Mouse (Mus musculus) limb, embryonic 14.5 days (tissue): Measurements from ENCODE around the gene Ccdc50. TPM values are rescaled to one million over a fixed set of nuclear protein-coding genes. Genes with fewer than 3 reads are reported as not detected.

Source experiments
- ATAC-seq: fragments of 200-750 bp; cut with Nextera tagmentation; 2 replicates; pipeline ENCODE4 v1.8.0; 2017; ENCODE audit warnings: low read depth, moderate number of reproducible peaks, moderate TSS enrichment; ENCODE audit not compliant: low FRiP score
- DNase-seq: peaks from one replicate; pipeline ENCODE4 v3.0.0-alpha.2; 2015; ENCODE audit warnings: low spot score
- H3K27ac ChIP-seq: fragments of 300-500 bp; sonication (generic); replicated peaks from 2 replicates; pipeline ENCODE4 v1.5.1; 2014; ENCODE audit warnings: low read depth, mild to moderate bottlenecking, low read length, moderate library complexity, mixed read lengths
- H3K27me3 ChIP-seq: fragments of 300-500 bp; sonication (generic); 2 replicates; pipeline ENCODE4 v1.6.1; 2014; ENCODE audit warnings: low read length, mixed read lengths; ENCODE audit not compliant: control insufficient read depth, insufficient read depth
- H3K36me3 ChIP-seq: fragments of 300-500 bp; sonication (generic); 2 replicates; pipeline ENCODE4 v1.6.1; 2014; ENCODE audit warnings: mild to moderate bottlenecking, low read length, moderate library complexity, mixed read lengths; ENCODE audit not compliant: control insufficient read depth, insufficient read depth
- H3K4me1 ChIP-seq: fragments of 300-500 bp; sonication (generic); 2 replicates; pipeline ENCODE4 v1.6.1; 2014; ENCODE audit warnings: antibody characterized with exemption, low read length, mixed read lengths; ENCODE audit not compliant: control insufficient read depth, insufficient read depth
- H3K4me2 ChIP-seq: fragments of 300-500 bp; sonication (generic); replicated peaks from 2 replicates; pipeline ENCODE4 v1.6.1; 2014; ENCODE audit warnings: low read depth, mild to moderate bottlenecking, low read length, moderate library complexity; ENCODE audit not compliant: severe bottlenecking
- H3K4me3 ChIP-seq: fragments of 300-500 bp; sonication (generic); replicated peaks from 2 replicates; pipeline ENCODE4 v1.5.1; 2014; ENCODE audit warnings: low read length
- H3K9ac ChIP-seq: fragments of 300-500 bp; sonication (generic); 2 replicates; pipeline ENCODE4 v1.6.1; 2014; ENCODE audit warnings: mild to moderate bottlenecking, low read depth, low read length, moderate library complexity; ENCODE audit not compliant: severe bottlenecking
- H3K9me3 ChIP-seq: fragments of 300-500 bp; sonication (generic); 2 replicates; pipeline ENCODE4 v1.6.1; 2016; ENCODE audit warnings: low read length; ENCODE audit not compliant: control insufficient read depth
- POLR2A ChIP-seq: fragments of 200-500 bp; IDR thresholded peaks from 2 replicates; pipeline ENCODE4 v1.8.0; 2012; ENCODE audit warnings: inconsistent platforms, mild to moderate bottlenecking, moderate library complexity, borderline replicate concordance; ENCODE audit not compliant: insufficient read depth, insufficient read length; ENCODE audit errors: extremely low read depth
- WGBS: fragments of 180-500 bp; shearing (Covaris S2); extraction: QIAGEN DNeasy Blood & Tissue Kit; methylation state at CpG from one replicate; pipeline ENCODE4 v1.1.7; 2014; 5-methylcytosine and 5-hydroxymethylcytosine counted together
- polyA plus RNA-seq, 2 experiments: library from polyadenylated mRNA; depleted of rRNA in 1 of 2; stranded (reverse) in 1 of 2; unstranded in 1 of 2; fragments of >200 nt; fragmentation: Nextera tagmentation in 1 of 2; extraction: Ambion mirVana in 1 of 2; gene quantifications; 2 replicates each; pipeline versions ENCODE4 v1.2.1 to v1.2.3; 2012 to 2014

Gene Ccdc50
- 38.0 and 39.4 TPM in 2 replicates for polyA plus RNA-seq (2012; rRNA removed)
- polyA plus RNA-seq (2014; fragmentation: Nextera tagmentation; extraction: Ambion mirVana) = 50.5 and 54.1 TPM in 2 replicates

GRCm38 (mm10) chr16:27388761-27389451 lies at the start of gene Ccdc50:
Gene Ccdc50 (plus strand): TSS chr16:27388869.
- peak; percentile 59 for DNase-seq
- no peak for TF ChIP-seq POLR2A
- ATAC-seq = peak; percentile 93
- peaks cover 9% of the 10 kb centered on the region for H3K4me1 ChIP-seq
- peak within 1 kb of the TSS; percentile 99 for H3K9ac ChIP-seq
- H3K36me3 ChIP-seq = no peaks in the 10 kb centered on the region
- H3K4me3 ChIP-seq = peak within 1 kb of the TSS; percentile 87
- 3% methylated on average over 44 of the region's 69 CpGs for WGBS
- H3K27ac ChIP-seq = peak within 1 kb of the TSS; percentile 97
- H3K4me2 ChIP-seq = peak within 1 kb of the TSS; percentile 68
- no peaks in the 10 kb centered on the region for H3K27me3 ChIP-seq
- H3K9me3 ChIP-seq = no peaks in the 10 kb centered on the region

- no peaks in the 10 kb centered on the region for H3K36me3 ChIP-seq
- H3K27me3 ChIP-seq = no peaks in the 10 kb centered on the region
- no peak overlapping the region for H3K4me2 ChIP-seq
- no peak for TF ChIP-seq POLR2A
- 66% methylated on average over 3 of the region's 3 CpGs for WGBS
- no peak overlapping the region for H3K27ac ChIP-seq
- no peaks in the 10 kb centered on the region for H3K4me1 ChIP-seq
- no peaks in the 10 kb centered on the region for H3K9me3 ChIP-seq
- DNase-seq = no peak
- no peak overlapping the region for H3K4me3 ChIP-seq
- ATAC-seq = no peak
- no peak overlapping the region for H3K9ac ChIP-seq
Measured at GRCm38 (mm10) chr16:27347521-27347920, 41.1 kb upstream of the Ccdc50 start.

GRCm38 (mm10) chr16:27348359-27348758 lies 40.3 kb upstream of the Ccdc50 start:
- H3K27me3 ChIP-seq = no peaks in the 10 kb centered on the region
- H3K9me3 ChIP-seq = no peaks in the 10 kb centered on the region
- ATAC-seq (no peak), DNase-seq (no peak)
- H3K4me2 ChIP-seq = no peak overlapping the region
- no peak for TF ChIP-seq POLR2A
- no peak overlapping the region for H3K9ac ChIP-seq
- H3K27ac ChIP-seq = no peak overlapping the region
- no peak overlapping the region for H3K4me3 ChIP-seq
- H3K36me3 ChIP-seq = no peaks in the 10 kb centered on the region
- WGBS = 66% methylated on average over 1 of the region's 1 CpGs
- H3K4me1 ChIP-seq = no peaks in the 10 kb centered on the region

GRCm38 (mm10) chr16:27349235-27349634 lies 39.4 kb upstream of the Ccdc50 start:
- Histone ChIP-seq H3K9ac (no peak overlapping the region), H3K27ac (no peak overlapping the region), H3K36me3 (no peaks in the 10 kb centered on the region), H3K4me3 (no peak overlapping the region), H3K9me3 (no peaks in the 10 kb centered on the region), H3K27me3 (no peaks in the 10 kb centered on the region), H3K4me2 (no peak overlapping the region), H3K4me1 (no peaks in the 10 kb centered on the region)
- WGBS = 98% methylated on average over 2 of the region's 2 CpGs
- TF ChIP-seq POLR2A = no peak
- ATAC-seq (no peak), DNase-seq (no peak)

GRCm38 (mm10) chr16:27349878-27350532 lies 38.7 kb upstream of the Ccdc50 start:
- WGBS = 89% methylated on average over 7 of the region's 7 CpGs
- no peak overlapping the region for H3K9ac ChIP-seq
- no peak for TF ChIP-seq POLR2A
- H3K9me3 ChIP-seq = no peaks in the 10 kb centered on the region
- H3K4me2 ChIP-seq = no peak overlapping the region
- no peaks in the 10 kb centered on the region for H3K36me3 ChIP-seq
- no peaks in the 10 kb centered on the region for H3K27me3 ChIP-seq
- no peak overlapping the region for H3K4me3 ChIP-seq
- DNase-seq = no peak
- H3K4me1 ChIP-seq = no peaks in the 10 kb centered on the region
- H3K27ac ChIP-seq = no peak overlapping the region
- no peak for ATAC-seq
